Mouse (Mus musculus): ENCODE measurements around the gene 1700024P04Rik.

Gene 1700024P04Rik

DNA sequence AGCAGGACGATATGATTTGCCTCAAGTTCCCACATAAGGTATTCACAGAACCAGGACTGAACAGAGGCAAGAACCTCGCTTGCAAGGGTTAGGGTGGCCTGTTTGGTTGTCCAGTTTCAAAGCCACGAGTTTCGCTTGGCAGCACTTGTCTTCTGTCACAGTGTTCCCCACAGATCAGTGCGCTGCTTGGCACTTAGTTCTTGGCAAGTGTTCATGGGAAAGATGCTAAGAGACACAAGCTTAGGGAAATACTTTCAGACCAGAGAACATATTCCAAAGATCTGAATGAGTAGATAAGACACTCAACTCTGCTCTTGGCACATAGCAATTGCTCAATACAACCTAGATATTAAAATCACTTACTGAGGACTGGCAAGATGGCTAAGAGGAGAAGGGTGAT is 17.8 kb downstream of the 1700024P04Rik start:
- DNase-seq (ENCODE audit: low spot score) = no peak

DNA sequence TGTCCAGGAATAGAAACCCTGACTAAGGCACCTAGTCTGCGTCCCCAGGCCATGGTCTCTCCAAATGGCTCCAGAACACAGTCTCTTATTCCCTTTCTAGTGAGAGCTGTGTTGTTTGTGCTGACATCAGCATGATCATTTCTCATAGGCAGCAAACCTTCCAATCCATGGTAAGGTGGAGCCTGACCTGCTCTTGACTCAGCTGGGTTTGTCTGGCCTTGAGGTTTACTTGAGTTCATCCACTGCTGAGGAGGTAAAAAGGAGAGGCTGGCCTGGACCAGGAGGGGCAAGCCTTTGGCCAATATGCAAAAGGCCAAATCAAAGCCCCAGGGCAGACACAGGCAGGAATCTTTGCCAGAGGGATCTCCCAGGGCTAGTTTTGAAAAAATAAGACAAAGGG is 20.8 kb downstream of the 1700024P04Rik start:
- DNase-seq (ENCODE audit: low spot score) = no peak

DNA sequence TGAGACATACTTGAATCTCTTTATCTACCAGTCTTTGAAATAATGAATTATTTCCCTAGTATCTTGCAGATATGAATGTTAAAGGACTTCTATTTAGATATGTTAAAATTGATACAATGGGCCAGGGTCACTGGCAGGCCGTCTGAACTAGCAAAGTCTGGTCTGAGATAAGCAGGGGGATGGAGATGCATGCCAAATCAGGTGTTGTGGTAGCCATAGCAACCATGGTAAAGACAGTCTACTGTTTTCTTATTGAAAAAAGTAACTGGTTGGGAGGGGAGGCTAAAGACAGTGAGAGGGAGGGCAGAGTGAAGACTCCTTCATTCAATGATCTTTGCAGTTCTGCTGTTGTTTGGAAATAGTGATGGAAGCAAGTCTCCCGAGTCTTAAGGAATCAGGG is 26.2 kb downstream of the 1700024P04Rik start:
- DNase-seq (ENCODE audit: low spot score) = no peak

DNA sequence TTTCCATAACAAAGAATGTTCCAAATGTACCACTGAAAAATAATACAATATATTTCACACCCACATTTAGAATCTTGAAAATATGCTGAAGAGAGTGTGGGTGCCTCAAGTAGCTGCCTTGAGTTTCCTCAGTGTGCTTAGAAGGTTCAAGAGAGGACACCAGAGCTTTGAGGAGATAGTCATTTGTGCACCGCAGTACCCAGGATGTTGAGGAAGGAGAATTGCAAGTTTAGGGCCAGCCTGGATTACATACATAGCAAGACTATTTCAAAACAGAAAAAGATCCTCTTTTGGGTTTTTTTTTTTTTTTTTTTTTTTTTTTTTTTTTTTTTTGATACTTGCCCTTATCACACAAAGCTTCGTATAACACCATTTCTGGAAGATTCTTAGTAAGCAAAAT is 28.2 kb downstream of the 1700024P04Rik start:
- DNase-seq (ENCODE audit: low spot score) = no peak

DNA sequence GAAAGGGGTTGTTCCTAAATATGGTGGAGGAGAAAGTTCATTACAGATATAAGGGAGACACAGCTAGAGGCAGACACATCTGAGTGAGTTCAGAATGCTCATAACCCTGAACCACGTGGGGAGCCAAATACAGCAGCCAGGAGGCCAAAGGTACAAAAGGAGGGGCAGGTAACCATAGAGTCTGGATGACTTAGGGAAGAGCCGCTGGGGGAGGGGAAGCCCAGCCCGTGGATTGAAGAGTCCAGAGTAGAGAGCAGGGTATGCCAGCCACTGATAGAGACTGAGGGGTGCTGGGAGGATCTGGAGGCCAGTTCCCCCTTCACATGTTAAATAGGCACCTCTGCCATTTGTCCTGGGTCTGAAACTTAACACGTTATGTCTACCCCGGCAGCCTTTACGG is 28.7 kb downstream of the 1700024P04Rik start:
- DNase-seq (ENCODE audit: low spot score) = no peak

DNA sequence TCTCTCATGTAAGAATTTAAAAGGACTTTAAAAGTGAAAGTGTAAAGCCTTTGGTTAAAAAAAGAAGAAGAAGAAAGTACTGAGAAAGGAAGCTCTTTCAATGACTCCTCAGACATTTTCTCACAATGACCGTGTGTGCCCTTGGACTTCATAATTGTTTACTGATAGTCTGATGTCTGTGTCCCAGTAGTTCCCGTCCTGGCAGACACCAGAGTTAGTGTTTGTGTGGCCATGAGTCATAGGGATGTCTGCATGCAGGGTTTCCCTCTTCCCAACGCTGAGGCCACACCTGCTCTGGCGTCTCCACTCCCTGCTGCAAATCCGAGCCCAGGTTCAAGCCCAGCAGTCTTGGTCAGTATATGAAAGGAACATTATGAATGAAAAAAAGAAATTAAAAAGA is 29.1 kb downstream of the 1700024P04Rik start:
- DNase-seq (ENCODE audit: low spot score) = peak; percentile 74

DNA sequence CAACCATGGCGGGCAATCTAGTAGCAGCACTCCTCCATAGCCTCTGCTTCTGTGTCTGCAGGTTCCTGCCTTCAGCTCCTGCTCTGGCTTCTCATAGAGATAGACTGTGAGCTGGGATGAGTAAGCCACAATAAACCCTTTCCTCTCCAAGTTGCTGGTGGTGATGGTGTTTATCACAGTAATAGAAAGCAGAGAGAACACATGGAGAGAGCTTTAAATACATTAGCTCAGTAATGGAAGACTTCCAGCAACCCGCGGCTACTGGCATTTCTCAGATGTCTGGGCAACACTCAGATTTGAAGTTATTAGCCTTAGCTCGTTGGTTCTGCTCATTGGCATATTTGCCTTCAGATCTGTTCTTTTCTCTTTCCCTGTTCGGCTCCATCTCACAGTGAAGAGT is 30.5 kb downstream of the 1700024P04Rik start:
- DNase-seq (ENCODE audit: low spot score) = peak; percentile 92

DNA sequence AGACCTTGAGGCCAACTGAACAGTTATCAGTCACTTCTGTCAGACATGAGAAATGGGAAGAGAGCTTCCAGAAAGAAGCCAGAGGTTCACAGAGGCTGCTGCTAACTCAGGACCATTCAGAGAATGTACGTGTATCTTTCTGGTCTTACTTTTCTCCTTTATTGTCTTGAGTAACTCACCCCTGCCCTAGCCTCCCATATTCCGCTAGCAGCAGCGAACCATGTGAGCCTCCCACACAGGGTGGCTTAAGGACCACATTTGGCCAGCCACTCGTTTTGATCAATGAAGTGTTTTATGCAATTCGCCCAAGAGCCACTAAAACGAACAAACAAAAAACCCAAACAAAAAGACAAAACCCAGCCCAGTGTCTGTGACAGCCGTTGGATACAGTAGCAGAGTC is 32.4 kb downstream of the 1700024P04Rik start:
- DNase-seq (ENCODE audit: low spot score) = no peak

DNA sequence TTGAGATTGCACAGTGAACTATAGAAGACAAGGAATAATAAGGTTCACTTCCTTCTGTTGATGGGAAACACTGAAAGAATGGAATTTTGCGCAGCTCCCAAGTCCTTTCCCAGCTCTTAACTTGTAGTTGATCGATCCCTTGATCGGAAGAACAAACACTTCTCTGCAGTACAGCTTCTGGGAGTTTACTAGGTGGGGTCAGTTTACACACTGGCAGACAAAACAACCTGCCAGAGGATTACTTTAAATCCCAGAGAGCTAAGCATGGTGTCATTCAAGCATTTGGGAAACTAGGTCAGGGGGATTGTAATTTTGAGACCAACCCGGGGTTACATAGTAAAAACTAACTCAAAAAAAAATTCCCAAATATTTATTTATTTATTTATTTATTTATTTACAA is 36.2 kb downstream of the 1700024P04Rik start:
- no peak for DNase-seq (ENCODE audit: low spot score)

DNA sequence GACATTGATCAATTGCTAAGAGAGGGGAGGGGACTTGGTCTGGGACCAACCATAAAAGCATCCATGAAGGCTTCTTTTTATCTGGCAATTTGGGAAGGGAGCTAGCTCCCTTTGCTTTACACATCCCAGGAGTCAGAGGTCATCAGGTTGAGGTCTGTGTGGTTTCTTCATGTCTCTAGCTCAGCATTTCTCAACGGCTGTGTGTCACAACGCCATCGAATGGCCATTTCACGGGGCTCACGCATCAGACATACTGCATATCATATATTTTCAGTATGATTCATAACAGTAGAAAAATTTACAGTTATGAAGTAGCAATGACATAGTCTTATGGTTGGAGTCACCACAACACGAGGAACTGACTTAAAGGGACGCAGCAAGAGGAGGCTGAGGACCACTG is 37.9 kb downstream of the 1700024P04Rik start:
- DNase-seq (ENCODE audit: low spot score) = no peak

DNA sequence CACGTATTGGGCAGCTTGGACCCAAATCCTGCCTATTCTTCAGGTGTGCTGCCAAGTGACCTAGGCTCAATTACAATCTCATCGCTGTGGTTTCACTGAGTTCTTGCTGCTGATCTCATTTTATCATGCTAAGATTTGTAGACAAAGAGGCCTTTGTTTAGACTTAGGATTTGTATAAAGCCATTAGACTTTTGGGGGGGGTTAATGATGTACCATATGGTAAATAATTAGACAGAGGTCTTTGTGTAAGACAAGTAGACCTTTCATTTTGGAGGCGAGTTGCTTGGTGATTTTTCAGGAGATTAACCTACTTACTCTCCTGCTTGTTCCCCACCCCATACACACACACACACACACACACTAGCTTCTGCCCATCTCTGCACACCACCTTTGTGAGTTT is 38.5 kb downstream of the 1700024P04Rik start:
- no peak for DNase-seq (ENCODE audit: low spot score)

DNA sequence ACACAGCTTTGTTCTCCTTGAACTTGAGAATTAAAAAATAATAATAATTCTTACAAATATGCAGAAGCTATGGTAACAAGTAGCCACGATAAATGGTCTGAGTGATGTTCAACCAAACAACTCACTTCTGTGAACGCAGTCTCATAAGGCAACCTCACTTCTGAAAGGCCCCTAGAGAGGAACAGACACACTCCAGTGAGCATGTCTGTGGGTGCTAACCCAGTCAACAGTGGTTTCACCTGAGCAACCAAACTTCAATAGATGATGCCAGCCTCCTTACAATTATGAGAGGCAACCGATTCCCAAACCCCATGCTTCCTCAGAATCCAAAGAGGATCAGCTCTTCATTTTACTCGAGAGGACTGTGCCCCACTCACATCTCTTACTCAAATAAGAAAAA is 39.0 kb downstream of the 1700024P04Rik start:
- DNase-seq (ENCODE audit: low spot score) = no peak

DNA sequence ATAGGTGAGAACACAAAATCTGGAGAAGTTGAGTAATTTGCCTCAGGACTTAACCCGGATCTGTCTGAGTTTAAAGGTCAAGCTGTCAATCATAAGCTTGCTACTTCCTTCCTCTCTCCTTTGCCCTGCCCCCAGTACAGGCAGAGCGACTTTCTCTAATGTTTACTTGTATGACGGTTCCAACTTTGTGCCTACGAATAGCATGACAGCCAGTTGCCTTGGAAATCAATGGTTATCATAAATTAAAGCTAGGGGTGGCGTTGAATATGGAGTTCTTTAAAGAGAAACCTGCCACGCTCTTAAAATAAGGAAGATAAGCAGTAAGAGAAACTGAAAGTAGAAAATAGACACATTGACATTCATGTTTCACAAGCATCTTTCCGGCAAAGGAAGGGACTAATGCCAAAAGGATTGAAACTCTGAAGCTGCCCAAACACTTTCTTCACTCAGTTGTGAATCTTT is 39.7 kb downstream of the 1700024P04Rik start:
- DNase-seq (ENCODE audit: low spot score) = no peak

DNA sequence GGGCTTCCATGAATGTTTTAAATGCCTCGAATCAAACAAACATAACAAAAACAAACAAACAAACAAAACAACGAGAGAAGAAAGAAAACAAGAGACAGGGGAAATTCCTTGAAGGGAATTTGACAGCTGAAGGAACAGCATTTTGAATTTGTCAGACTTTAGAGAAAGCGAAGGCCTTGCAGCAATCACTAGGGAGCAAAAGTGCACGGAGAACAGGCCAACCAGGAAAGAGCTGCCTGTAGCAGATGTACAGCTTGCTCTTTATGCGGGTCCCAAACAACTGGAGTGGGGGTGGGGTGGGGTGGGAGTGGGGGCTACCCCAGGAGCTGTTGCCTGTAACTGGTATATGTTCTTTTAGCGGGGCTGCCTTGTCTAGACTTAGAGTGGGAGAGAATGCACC is 42.0 kb downstream of the 1700024P04Rik start:
- no peak for DNase-seq (ENCODE audit: low spot score)

DNA sequence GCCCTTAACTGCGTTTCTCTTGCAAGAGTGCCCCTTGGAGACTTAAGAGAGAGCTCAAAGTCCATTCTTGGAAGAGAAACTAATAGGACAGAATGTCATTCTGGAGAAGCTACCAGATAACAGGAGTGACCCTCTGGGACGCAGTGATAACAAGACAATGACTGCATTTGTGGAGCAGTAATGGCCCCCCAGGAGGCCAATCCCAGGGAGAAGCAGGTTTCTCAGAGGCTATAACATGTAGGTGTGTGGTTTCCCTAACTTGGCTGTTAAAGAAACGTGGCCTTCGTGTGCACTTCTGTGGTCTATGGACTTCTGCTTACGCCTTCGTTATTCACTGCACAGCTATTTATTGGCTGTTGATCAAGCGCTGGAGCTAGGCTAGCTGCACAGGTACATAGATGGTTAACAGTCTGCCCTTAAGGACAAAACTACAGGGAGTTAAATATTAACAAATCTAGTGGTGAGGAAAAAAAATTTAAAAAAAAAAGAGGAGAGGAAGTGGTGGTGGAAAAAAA is 42.5 kb downstream of the 1700024P04Rik start:
- no peak for DNase-seq (ENCODE audit: low spot score)

DNA sequence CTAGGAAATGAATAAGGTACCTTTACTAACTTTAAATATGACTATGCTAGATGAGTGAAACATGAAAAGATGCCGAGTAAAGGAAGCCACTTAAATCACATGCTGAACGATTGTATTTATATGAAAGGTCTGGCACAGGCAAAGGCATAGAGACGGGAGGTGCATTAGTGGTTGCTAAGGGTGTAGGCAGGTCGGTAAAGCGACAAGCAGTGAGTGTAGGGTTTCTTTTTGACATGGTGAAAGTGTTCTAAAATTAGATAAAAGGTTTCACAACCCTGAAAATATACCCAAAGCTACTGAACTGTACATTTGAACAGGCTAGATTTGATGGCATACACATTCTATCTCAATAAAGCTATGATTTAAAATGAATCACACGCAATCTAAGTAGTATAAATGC is 47.3 kb downstream of the 1700024P04Rik start:
- DNase-seq (ENCODE audit: low spot score) = no peak

Measured in MN1 (cell line).